Mouse (Mus musculus) left cerebral cortex, postnatal 14 days (tissue): ENCODE data around the gene Ambra1. TPM values are rescaled to one million over a fixed set of nuclear protein-coding genes. Genes with fewer than 3 reads are reported as not detected.

ENCODE experiments used
- DNase-seq, 2 experiments: peaks; one replicate each; pipeline ENCODE4 v3.0.0; 2021 to 2022; ENCODE audit warnings: low spot score in 2 of 2, mixed read lengths in 1 of 2
- intact Hi-C: fragments of 180-260 bp; cut with DNase I; formaldehyde crosslinking; loops from one replicate; pipeline ENCODE4 v1.15.1; 2025
- total RNA-seq, 2 experiments: library from RNA; stranded (reverse); gene quantifications; 2 replicates each; pipeline ENCODE4 v1.2.3; 2021

Gene Ambra1
- total RNA-seq, 2 experiments from 2014 or later, result 51.9 to 54.3 TPM

- no peak for DNase-seq
- intact Hi-C loops, result no loop called here
Observed at GRCm38 (mm10) chr2:91947397-91948150, 217.6 kb downstream of the Ambra1 start.

- intact Hi-C loops, result no loop called here
Observed at GRCm38 (mm10) chr2:91948151-91948509, 218.2 kb downstream of the Ambra1 start.

GRCm38 (mm10) chr2:91948792-91949241 is 218.9 kb downstream of the Ambra1 start:
- intact Hi-C loops, result no loop called here
- DNase-seq, result no peak

More at GRCm38 (mm10) chr2:91948151-91948509, 218.2 kb downstream of the Ambra1 start:
- no peak for DNase-seq

- no peak for DNase-seq
Observed at GRCm38 (mm10) chr2:91949411-91950274, 219.7 kb downstream of the Ambra1 start.

GRCm38 (mm10) chr2:91950275-91951085 is 220.5 kb downstream of the Ambra1 start:
- no peak for DNase-seq
- intact Hi-C loops, result no loop called here

More at GRCm38 (mm10) chr2:91949411-91950274, 219.7 kb downstream of the Ambra1 start:
- intact Hi-C loops, result no loop called here

- intact Hi-C loops, result no loop called here
- DNase-seq, result no peak
Observed at GRCm38 (mm10) chr2:91953825-91954224, 223.9 kb downstream of the Ambra1 start.

GRCm38 (mm10) chr2:91955121-91955591 is 225.2 kb downstream of the Ambra1 start:
- intact Hi-C loops, result no loop called here
- DNase-seq, result no peak

- DNase-seq, result no peak
- intact Hi-C loops, result no loop called here
Observed at GRCm38 (mm10) chr2:91955875-91956274, 225.9 kb downstream of the Ambra1 start.

- intact Hi-C loops, result no loop called here
- peak; percentile 84 to 96 for DNase-seq
Observed at GRCm38 (mm10) chr2:91957096-91957495, 227.2 kb downstream of the Ambra1 start.

GRCm38 (mm10) chr2:91958049-91958448 is 228.1 kb downstream of the Ambra1 start:
- intact Hi-C loops, result no loop called here
- no peak for DNase-seq

- intact Hi-C loops, result no loop called here
Observed at GRCm38 (mm10) chr2:91958701-91959457, 228.9 kb downstream of the Ambra1 start.

GRCm38 (mm10) chr2:91959544-91960410 is 229.8 kb downstream of the Ambra1 start:
- DNase-seq, result no peak
- intact Hi-C loops, result no loop called here

More at GRCm38 (mm10) chr2:91958701-91959457, 228.9 kb downstream of the Ambra1 start:
- peak in 1 of 2 experiments; percentile 65 for DNase-seq

GRCm38 (mm10) chr2:91960459-91960858 is 230.5 kb downstream of the Ambra1 start:
- no peak for DNase-seq
- intact Hi-C loops, result no loop called here

GRCm38 (mm10) chr2:91961901-91962761 is 232.2 kb downstream of the Ambra1 start:
- no peak for DNase-seq
- intact Hi-C loops, result loop anchor here (2.0 kb wide), 1 partner anchor 17 kb away; the partner anchor contains the start of gene Gm9821

GRCm38 (mm10) chr2:91962864-91963401 is 233.0 kb downstream of the Ambra1 start:
- intact Hi-C loops, result loop anchor here (2.0 kb wide), 1 partner anchor 18 kb away; the partner anchor contains the start of gene Gm9821
- no peak for DNase-seq

- intact Hi-C loops, result loop anchor here (2.0 kb wide), 1 partner anchor 19 kb away; the partner anchor contains the start of gene Gm9821
- DNase-seq, result peak; percentile 94
Observed at GRCm38 (mm10) chr2:91963443-91963932, 233.6 kb downstream of the Ambra1 start.
